8 mouse cellular contexts compared by ENCODE assay signal in genomic region chr6:89595018-89595776, GRCm38 (mm10). TPM values are rescaled to one million over a fixed set of nuclear protein-coding genes. Genes with fewer than 3 reads are reported as not detected.
DNase-seq lines count a peak whose midpoint lies in the region; ATAC-seq lines count a peak whose summit lies in the region.

Gene Chchd6 (minus strand): TSS chr6:89595652.

- H3K36me3 ChIP-seq in embryonic facial prominence, embryonic 14.5 days (ENCODE audit: control insufficient read depth, insufficient read depth, low read length) = no peaks in the 10 kb centered on the region
- no peaks in the 10 kb centered on the region for H3K36me3 ChIP-seq in kidney, embryonic 14.5 days (ENCODE audit: control insufficient read depth, insufficient read depth, low read length)
- no peaks in the 10 kb centered on the region for H3K36me3 ChIP-seq in limb, embryonic 15.5 days

- no peak within 1 kb of the TSS for H3K27ac ChIP-seq in embryonic facial prominence, embryonic 14.5 days (replicated peaks; ENCODE audit: low read depth, low read length)
- no peak within 1 kb of the TSS for H3K27ac ChIP-seq in kidney, embryonic 14.5 days (ENCODE audit: low read depth, low read length)
- H3K27ac ChIP-seq in limb, embryonic 15.5 days = no peak within 1 kb of the TSS

- H3K4me2 ChIP-seq in embryonic facial prominence, embryonic 14.5 days (ENCODE audit: low read depth, low read length) = peak within 1 kb of the TSS; percentile 72
- H3K4me2 ChIP-seq in kidney, embryonic 14.5 days (replicated peaks; ENCODE audit: low read depth, low read length) = peak within 1 kb of the TSS; percentile 65
- H3K4me2 ChIP-seq in limb, embryonic 15.5 days = peak within 1 kb of the TSS; percentile 72

- peak within 1 kb of the TSS; percentile 79 for H3K9ac ChIP-seq in embryonic facial prominence, embryonic 14.5 days (ENCODE audit: low read depth, low read length)
- H3K9ac ChIP-seq in kidney, embryonic 14.5 days (ENCODE audit: low read depth, low read length) = peak within 1 kb of the TSS; percentile 66
- H3K9ac ChIP-seq in limb, embryonic 15.5 days = peak within 1 kb of the TSS; percentile 57

- H3K4me1 ChIP-seq in embryonic facial prominence, embryonic 14.5 days (ENCODE audit: control insufficient read depth, insufficient read depth, low read length) = peaks cover 6% of the 10 kb centered on the region
- H3K4me1 ChIP-seq in kidney, embryonic 14.5 days (ENCODE audit: control insufficient read depth, insufficient read depth, low read length) = 0 out of 2 replicates have a peak, but pooled peaks cover 3% of the 10 kb centered on the region
- H3K4me1 ChIP-seq in limb, embryonic 15.5 days = 0 out of 2 replicates have a peak, but pooled peaks cover 3% of the 10 kb centered on the region

- under 1% methylated on average over 29 of the region's 56 CpGs for WGBS in embryonic facial prominence, embryonic 14.5 days
- WGBS in kidney, embryonic 14.5 days = under 1% methylated on average over 55 of the region's 56 CpGs
- WGBS in limb, embryonic 15.5 days = under 1% methylated on average over 56 of the region's 56 CpGs

- H3K27me3 ChIP-seq in embryonic facial prominence, embryonic 14.5 days (replicated peaks; ENCODE audit: control insufficient read depth, insufficient read depth, low read length) = no peaks in the 10 kb centered on the region
- no peaks in the 10 kb centered on the region for H3K27me3 ChIP-seq in kidney, embryonic 14.5 days (ENCODE audit: control insufficient read depth, insufficient read depth, low read length)
- no peaks in the 10 kb centered on the region for H3K27me3 ChIP-seq in limb, embryonic 15.5 days

- peaks cover 9% of the 10 kb centered on the region for H3K9me3 ChIP-seq in embryonic facial prominence, embryonic 14.5 days (ENCODE audit: control insufficient read depth, low read length)
- 0 out of 2 replicates have a peak, but pooled peaks cover 5% of the 10 kb centered on the region for H3K9me3 ChIP-seq in kidney, embryonic 14.5 days (ENCODE audit: control insufficient read depth, low read length)
- no peaks in the 10 kb centered on the region for H3K9me3 ChIP-seq in limb, embryonic 15.5 days

- peak within 1 kb of the TSS; percentile 81 for H3K4me3 ChIP-seq in embryonic facial prominence, embryonic 14.5 days (ENCODE audit: low read depth, low read length)
- peak within 1 kb of the TSS; percentile 77 for H3K4me3 ChIP-seq in kidney, embryonic 14.5 days (ENCODE audit: low read length)
- peak within 1 kb of the TSS; percentile 79 for H3K4me3 ChIP-seq in limb, embryonic 15.5 days

- DNase-seq in 3T3-L1 (ENCODE audit: low read depth, low spot score) = peak; percentile 98
- peak; percentile 76 to 83 for DNase-seq in adrenal gland, postnatal 4 days (ENCODE audit: low spot score in 2 of 2)
- peak; percentile 96 for DNase-seq in embryonic facial prominence, embryonic 14.5 days (ENCODE audit: low spot score)
- peak; percentile 93 for DNase-seq in heart, adult 8-10 months (ENCODE audit: low spot score)
- peak; percentile 64 to 76 for DNase-seq in monocyte, adult 2 months (ENCODE audit: low read depth in 1 of 2, low spot score in 2 of 2)
- DNase-seq in spleen, postnatal 36 days (ENCODE audit: low spot score in 2 of 2) = peak; percentile 88

- ATAC-seq in embryonic facial prominence, embryonic 14.5 days (ENCODE audit: low read depth) = peak; percentile 100
- peak; percentile 100 for ATAC-seq in kidney, embryonic 14.5 days (ENCODE audit: low FRiP score, low TSS enrichment)
- ATAC-seq in limb, embryonic 15.5 days (ENCODE audit: insufficient number of reproducible peaks, low FRiP score, low TSS enrichment, low read depth) = peak; percentile 99

RNA-seq across cellular contexts. Expression of gene Chchd6, which starts in this region (rescaled TPM):
- total RNA-seq in adrenal gland, postnatal 4 days (2021) = 10 to 100 TPM; 32.9 to 34.8 TPM
- 53.5 and 62.8 TPM in 2 replicates for polyA plus RNA-seq in embryonic facial prominence, embryonic 14.5 days (2014; fragmentation: Nextera tagmentation; extraction: Ambion mirVana)
- 10 to 100 TPM; 10.1 to 12.9 (median 11.5) TPM for total RNA-seq in heart, adult 8-10 months (2022)
- 69.0 and 77.1 TPM in 2 replicates for polyA plus RNA-seq in kidney, embryonic 14.5 days (2014; fragmentation: Nextera tagmentation; extraction: Ambion mirVana)
- 48.9 and 49.4 TPM in 2 replicates for polyA plus RNA-seq in limb, embryonic 15.5 days (2015; fragmentation: Nextera tagmentation; extraction: Ambion mirVana)
